Mouse (Mus musculus) adrenal gland, postnatal 4 days (tissue): Measurements from ENCODE around the gene Mfap5. TPM values are rescaled to one million over a fixed set of nuclear protein-coding genes. Genes with fewer than 3 reads are reported as not detected.
"Not testable (repeated sequence)": the region's sequence is repeated elsewhere in the genome, so short reads cannot be mapped to it uniquely, and the experiment has no call there.

Source experiments
- DNase-seq, 2 experiments: peaks; one replicate each; pipeline ENCODE4 v3.0.0; 2021 to 2022; ENCODE audit warnings: low spot score in 2 of 2, mixed read lengths in 2 of 2
- total RNA-seq, 2 experiments: library from RNA; stranded (reverse); gene quantifications; 2 replicates each; pipeline ENCODE4 v1.2.3; 2021

The Mfap5 gene
- total RNA-seq, 2 experiments from 2014 or later, result 42.8 to 44.2 TPM

DNA sequence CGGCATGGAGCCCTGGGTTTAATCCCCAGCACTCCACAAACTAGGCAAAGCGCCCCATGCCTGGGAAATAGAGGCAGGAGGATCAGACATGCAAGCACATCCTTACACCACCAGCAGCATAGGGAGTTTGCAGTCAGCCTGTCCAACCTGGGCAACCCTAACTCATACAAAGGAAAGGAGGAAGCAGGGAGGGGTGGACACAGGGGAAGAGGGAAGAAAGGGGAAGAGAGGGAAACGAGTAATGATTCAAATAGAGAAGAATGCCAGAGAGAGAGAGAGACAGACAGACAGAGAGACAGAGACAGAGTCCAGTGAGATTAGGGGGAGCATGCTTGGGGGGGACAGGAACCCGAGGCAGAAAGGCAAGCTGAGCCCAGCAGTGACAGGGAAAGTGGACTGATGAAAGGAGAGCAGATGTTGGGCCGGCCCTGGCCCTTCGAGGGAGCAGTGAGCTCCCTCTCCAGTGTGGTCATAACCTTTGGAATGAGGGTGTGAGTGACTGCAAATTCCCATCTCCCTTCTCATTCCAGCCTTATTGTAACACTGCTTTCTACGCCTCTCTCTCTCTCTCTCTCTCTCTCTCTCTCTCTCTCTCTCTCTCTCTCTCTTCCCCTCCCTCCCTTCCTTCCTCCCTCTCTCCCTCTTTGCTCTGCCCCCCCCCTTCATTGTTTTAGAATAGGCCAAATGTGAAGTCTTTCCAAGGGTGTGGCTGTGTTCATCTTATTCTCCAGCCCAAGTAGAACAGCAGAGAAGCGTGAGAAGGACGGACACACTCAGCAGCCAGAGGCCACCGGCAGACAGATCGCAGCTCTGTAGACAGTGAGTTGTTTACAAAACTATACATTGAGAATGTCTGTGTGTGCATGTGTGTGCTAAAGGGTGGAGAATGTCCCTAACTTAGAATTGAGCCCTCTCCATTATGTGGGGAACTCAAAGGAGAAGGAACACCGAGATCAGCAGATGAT is 7.6 kb downstream of the Mfap5 start:
- DNase-seq, result no peak

DNA sequence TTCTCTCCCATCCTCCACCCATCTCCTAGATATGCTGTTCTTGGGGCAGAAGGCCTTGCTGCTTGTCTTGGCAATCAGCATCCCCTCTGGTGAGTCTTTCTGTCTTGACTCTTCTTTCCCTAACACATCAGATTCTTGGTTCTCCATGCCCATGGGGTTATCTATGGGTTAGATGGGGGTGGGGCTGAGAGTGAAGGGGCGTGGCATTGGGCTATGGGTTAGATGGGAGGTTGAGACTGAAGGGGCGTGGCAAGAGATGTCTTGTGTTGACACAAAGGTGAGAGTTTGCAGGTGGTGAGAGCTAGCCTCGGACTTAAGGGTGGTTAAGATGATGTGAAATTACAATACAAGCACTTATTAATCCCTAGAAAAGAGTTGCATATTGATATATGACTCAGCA is 8.7 kb downstream of the Mfap5 start:
- no peak for DNase-seq

DNA sequence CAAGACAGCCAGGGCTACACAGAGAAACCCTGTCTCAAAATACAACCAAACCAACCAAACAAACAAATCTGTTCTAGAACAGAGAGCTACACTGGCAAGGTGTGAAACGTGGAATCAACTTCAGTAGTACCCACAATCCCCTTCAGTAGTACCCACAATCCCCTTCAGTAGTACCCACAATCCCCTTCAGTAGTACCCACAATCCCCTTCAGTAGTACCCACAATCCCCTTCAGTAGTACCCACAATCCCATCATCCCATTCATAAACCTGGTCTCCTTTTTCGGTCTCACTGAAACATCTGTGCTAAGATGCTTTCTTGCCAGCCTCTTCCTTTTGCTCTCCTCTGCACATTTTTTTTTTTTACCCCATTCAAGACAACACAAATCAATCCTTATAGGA is 10.1 kb downstream of the Mfap5 start:
- not testable (repeated sequence) for DNase-seq

DNA sequence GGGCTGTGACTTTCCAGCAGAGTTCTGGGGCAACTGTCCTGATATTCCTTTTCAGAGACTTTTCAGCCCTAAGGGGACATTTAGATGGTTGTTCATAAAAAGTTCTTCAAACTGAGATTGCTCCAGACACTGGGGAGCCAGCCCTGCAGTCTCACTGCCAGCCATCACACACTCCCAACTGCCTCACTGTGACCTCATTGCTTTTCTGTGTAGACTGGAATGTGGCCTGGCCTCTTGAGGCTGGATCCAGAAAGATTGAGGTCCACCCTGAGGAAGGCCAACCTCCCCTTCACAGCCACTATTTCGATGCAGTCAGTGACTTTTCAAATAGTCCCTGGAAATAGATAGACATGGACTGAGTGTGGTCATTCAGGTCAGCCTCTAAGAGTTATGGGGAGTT is 12.0 kb downstream of the Mfap5 start:
- DNase-seq, result no peak

DNA sequence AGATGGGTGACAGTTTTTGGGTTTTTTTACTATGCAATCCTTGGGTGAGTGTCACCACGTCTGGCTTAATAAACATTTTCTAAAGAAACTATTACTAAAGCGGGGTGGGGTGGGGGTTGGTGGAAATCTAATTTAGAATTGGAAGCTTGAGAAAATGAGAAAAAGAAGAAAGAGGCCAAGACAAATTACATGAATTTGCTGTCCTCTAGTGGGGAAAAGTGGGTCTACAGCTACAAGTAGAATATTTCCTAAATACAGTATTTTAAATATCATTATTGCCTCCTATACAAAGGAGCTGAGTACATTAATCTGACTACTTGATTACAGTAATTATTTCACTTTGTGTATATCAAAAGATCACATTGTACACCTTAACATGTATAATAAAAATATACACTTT is 13.7 kb downstream of the Mfap5 start:
- no peak for DNase-seq

DNA sequence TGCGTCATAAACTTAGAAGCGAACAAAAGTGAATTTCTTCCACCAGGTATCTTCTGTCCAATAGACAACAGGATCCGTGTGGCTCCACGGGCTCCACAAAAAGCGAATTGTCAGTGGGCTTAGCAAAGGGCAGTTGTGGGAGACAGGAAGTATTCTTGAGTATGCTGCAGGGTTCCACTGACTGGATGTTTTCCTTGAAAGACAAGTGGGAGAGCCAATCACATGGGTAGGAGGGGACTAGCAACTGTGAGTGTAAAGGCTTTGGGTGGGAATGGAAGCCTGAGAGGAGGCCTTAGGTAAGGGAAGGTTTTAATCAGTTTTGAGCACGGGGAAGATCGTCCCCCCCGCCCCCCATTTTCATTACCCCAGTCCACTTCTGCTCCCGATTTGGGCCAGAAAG is 16.9 kb downstream of the Mfap5 start:
- no peak for DNase-seq

DNA sequence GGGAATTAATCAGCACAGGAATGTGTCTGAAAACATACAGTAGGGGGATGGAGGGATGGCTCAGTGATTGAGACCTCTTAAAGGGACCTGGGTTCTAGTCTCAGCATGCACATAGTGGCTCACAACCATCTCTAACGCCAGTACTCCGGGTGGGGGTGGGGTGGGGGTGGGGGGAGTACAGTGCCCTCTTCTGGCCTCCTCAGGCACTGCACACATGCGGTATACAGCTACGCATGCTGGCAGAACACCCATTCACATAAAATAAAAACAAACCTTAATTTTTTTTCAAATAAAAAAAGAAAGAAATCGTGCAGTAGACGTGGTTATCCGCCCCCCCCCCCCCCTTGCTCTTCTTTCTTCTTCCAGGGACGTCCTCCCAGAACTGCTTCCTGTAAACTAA is 17.6 kb downstream of the Mfap5 start:
- no peak for DNase-seq

DNA sequence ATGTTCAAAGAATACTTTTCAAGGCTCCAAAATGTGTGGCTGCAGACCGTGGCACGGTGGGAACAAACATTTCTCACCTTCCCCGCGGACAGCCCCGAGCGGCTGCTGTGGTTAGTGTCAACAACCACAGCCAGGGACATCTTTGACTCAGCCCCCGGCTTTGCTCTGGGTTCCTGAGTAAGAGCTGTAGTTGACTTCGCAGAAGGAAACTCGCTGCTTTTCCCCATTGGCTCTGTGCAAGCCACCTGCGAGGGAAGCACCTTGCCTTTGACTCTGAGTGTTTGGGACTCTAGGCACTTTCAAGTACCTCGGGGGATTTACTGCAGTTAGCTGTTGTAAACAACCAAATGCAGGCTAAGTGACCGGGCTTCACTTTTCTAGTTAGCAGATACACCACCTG is 22.0 kb downstream of the Mfap5 start:
- no peak for DNase-seq

DNA sequence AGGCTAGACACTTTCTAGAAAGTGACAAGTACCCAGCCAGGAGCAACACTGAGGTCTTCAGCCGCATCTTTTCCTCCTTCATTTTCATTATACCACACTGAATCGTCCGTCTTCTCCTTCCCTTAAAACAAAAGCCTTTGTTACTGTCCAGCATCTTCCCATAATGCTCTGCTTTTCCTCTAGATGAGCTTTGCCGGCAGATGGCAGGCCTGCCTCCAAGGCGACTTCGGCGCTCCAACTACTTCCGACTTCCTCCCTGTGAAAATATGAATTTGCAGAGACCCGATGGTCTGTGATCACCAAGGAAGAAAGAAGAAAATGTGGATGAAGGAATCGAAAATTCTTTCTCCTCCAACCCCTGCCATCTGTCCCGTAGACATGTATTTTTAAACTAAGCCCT is 22.5 kb downstream of the Mfap5 start:
- DNase-seq, result no peak

DNA sequence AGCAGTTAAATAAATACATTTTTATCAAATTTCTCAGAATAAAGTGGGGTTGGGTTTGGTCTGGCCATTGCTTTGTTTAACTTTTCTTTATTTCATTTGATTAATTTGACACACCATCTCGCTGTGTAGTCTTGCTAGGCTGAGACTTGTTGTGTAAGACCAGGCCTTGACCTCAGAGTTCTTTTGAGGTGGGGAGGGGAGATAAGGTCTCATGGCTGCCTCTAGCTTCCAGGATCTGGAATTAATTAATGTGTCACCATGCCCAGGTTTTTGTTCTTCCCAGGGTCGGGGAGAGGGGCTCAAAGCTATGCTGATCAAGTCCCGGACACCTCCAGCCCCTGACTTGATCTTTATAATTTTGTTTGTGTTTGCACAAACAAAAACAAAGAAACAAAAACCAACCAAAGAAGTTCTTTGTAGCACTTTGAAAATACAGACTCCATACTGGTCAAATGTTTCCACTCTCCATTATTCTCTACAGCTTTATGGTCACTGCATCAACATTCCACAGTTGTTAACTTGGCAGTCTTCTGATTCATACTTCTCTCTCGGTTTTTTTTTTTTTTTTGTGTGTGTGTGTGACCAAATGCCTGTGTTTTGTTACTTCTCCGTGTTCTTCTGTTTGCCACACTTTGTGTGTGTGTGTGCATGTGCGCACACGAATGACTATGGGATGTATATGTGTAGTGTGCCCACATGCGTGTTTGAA is 26.0 kb downstream of the Mfap5 start:
- no peak for DNase-seq

DNA sequence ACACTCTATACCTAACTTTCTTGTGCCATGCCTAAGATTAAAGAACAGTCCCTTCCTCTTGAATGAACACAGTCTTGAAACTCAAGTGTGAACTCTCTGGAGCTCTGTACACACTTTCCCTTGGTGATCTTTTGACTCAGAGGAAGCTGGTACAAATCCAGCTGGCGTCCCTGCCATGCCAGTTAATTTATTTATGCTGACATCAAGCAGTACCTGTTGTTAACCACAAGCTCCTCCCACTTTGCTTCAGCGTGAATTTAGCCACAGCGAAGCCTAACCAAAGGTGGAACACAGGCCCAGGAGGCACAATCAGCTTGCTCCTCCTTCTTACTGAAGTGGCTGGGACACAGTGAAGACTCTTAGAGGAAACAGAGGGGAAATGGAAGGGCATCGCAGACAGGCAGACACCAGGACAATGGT is 27.2 kb downstream of the Mfap5 start:
- DNase-seq, result no peak

DNA sequence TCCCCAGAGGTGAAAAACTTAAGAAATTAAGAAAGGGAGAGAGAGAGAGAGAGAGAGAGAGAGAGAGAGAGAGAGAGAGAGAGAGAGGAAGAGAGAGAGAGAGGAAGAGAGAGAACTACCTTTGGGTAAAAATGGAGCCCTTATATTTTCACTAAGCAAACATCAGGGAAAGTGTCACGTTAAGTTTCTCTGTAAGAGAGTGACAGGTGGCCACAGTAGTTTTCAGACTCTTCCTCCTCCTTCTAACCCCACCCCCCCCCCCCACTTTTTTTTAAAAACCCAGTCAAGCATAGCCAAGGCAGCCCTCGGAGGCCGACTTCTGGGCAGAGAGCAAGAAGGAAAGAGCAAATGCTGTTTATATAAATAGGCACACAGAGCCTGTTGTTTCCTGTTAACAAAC is 28.4 kb downstream of the Mfap5 start:
- no peak for DNase-seq

DNA sequence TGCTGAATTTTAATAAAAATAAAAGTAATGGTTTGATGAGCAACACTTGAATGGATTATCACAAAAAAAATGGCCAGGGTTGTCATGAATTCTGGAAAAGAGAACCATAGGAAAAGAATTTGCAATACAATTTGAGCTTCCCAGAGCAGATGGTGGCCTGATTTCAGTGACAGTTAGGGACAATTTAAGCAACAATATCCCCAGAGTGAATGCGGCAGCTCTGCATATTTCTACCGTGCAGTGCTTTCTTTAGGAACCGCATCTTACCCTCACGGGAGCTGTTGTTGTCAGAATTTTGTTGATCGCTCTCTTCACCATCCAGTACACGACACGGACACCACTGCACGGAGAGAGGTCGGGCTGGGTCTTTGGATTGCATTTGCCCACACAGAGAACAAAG is 33.9 kb downstream of the Mfap5 start:
- DNase-seq, result no peak

DNA sequence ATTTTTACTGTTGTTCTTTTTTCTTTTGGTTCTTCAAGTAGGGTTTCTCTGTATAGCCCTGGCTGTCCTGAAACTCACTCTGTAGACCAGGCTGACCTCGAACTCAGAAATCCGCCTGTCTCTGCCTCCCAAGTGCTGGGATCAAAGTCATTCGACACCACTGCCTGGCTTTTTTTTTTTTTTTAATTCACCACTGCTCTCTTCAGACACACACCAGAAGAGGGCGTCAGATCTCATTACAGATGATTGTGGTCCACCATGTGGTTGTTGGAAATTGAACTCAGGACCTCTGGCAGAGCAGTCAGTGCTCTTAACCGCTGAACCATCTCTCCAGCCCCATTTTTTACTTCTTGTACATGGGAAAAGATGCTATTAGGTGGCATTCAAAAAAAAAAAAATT is 36.8 kb downstream of the Mfap5 start:
- not testable (repeated sequence) for DNase-seq

DNA sequence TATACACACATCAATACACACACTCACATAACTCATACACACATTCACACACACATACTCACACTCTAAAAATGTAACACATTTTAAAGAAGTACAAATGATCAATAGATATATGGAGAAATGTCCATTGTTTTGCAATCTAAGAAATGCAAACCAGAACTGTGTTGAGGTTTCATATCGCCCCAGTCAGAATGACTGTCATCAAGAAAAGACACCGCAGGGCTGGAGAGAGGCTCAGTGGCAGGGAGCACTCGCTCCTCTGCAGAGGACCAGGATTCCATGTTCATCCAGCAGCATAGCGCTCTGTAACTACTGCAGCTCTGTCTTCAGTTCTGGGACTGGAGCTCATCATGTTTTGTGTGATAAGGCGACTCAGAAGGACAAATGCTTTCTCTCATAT is 37.9 kb downstream of the Mfap5 start:
- no peak for DNase-seq

DNA sequence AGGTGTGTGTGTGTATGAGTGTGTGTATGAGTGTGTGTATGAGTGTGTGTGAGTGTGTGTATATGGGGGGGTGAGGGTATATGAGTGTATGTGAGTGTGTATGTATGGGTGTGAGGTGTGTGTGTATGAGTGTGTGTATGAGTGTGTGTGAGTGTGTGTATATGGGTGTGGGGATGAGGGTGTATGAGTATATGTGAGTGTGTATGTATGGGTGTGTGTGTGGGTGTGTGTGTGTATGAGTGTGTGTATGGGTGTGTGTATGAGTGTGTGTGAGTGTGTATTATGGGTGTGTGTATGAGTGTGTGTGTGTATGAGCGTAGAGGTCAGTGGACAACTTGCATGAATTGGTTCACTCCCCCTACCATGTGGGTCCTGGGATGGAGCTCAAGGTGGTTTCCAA is 39.0 kb downstream of the Mfap5 start:
- no peak for DNase-seq

DNA sequence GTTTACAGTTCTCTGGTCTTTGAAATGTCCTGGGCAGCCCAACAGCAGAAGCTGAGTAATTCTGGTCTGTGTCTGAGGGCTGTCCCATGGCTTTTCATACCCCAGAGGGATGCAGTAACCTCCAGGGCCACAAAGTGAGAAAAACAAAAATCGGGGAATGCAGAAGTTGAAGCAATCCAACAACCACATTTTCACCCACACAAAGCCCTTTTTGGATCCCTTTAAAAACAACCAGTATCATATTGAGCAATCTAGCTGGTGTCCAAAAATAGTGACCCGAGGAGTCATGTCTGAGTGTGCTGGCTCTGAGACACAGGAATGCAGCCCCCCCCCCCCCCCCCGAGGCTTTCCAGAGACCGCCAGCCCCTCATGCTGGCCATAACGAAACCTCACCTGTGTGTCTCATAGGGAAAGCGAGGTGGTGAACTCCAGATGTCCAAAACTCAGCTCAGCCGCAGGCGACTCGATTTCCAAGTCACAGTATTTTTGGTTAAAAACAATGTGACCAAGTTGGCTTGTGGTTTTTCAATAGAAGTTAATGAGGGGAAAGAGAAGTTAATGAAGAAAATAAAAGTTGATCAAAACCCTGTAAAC is 39.7 kb downstream of the Mfap5 start:
- no peak for DNase-seq

DNA sequence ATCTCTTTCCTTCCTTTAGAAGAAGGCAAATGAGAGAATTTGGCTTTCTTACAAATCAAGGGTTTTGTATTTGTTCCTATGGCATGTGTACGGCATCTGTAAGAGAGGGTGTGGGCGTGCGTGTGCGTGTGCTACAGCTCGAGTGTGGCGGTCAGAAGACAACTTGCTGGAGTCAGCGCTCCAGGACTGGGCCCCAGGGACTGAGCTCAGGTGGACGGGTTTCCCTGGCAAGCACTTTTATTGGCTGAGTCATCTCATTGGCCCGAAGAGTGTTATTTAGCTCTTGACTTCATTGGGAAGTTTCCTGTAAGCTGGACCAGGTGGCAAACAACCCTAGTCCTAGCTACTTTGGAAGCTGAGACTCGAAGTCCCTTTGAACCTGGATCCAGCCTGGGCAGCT is 40.3 kb downstream of the Mfap5 start:
- no peak for DNase-seq

DNA sequence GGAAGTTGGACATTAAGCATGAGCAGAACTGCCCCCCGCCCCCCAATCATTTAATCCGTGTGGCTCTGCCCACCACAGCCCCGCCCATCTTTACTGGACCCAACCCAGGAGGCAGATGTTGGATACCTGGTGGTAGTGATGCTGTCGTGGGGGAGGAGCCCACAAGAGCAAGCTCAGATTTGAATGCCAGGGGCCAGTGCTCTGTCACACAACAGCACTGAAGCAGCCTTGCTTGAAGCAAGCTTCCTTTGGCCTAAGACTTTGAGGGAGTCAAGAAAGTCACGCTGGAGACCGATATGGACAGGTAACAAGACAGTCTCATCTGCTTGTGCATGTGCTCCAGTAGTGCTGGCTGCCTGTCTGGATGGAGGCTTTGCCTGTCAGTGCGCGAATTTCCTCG is 48.0 kb downstream of the Mfap5 start, which contains the start of gene Aicda:
TSS of gene Aicda (plus strand) at position 196 of the 400 bp plus-strand sequence.
- no peak for DNase-seq

DNA sequence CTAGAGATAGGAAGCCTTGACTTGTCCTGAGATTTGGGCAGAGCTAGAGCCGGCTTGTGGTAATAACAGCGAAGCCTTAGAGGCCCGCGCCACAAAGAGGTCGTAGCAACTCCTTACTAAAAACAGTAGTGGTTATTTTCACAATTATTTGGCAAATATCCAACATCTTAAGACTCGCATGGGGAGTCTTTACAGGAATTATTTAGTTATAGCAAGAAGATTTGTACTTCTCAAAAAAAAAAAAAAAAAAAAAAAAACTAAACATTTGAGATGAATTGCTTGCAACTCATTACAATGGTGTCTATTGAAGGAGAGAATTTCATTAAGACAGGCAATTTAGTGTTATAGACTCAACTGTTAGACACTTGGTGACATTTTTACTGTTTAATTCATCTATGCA is 48.5 kb downstream of the Mfap5 start:
- no peak for DNase-seq

DNA sequence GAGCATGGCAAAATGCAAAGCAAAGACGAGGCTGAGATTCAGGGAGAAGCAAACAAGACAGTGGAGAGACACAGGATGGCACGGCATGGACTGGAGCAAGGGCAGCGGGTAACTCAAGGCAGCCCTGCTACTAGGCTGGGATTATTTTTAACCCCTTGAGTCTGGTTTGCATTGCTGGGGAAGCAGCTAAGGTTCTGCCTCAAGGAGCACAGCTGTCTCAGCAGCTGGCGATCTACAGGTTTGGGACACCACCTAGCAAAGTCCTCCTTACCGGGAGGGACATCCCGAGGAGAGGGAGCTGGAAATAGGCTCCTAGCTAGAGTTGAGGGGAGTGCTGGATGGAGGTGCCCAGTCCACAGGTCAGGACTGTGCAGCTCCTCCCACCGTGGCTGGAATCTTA is 49.6 kb downstream of the Mfap5 start:
- no peak for DNase-seq

DNA sequence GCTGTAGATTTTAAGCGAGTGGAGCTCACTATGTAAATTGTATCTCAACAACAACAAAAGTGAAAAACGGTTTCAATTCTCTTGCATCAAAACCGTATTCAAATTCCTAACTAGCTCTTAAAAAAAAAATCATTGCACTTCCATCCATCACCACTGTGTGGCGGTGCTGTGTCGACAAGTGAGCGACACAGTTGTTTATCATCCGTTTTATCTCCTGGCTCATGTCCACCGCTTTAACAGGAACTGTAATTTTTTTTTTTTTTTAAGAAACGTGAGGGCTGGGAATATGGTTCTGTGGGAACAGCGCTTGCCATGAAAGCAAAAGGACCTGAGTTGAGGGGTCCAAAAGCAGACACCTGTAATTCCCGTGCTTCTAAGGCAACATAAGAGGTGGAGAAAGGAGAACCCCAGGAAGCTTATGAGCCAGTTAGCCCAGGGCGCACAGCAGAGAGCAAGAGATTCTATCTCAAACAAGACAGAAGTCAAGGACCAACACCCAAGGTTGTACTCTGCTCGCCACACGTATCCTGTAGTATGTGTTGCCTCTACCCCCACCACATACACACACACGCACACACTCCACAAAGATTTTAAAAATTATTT is 51.4 kb downstream of the Mfap5 start:
- no peak for DNase-seq
